Mouse (Mus musculus): ENCODE data around the gene Lrrc4c. TPM values are rescaled to one million over a fixed set of nuclear protein-coding genes. Genes with fewer than 3 reads are reported as not detected.

Lrrc4c gene
- polyA plus RNA-seq, 1 experiment from 2014 or later, result 19.5 TPM

- no peak for ATAC-seq
- H3K4me1 ChIP-seq (ENCODE audit: control insufficient read depth, insufficient read depth, low read length), result no peaks in the 10 kb centered on the region
- 73% methylated on average over 1 of the region's 1 CpGs for WGBS
- no peak overlapping the region for H3K4me2 ChIP-seq (ENCODE audit: low read length)
- no peak overlapping the region for H3K27ac ChIP-seq (ENCODE audit: low read depth, low read length)
- no peak overlapping the region for H3K4me3 ChIP-seq (ENCODE audit: low read depth, low read length)
- no peaks in the 10 kb centered on the region for H3K36me3 ChIP-seq (ENCODE audit: control insufficient read depth, insufficient read depth, low read length)
- no peaks in the 10 kb centered on the region for H3K27me3 ChIP-seq (replicated peaks; ENCODE audit: control insufficient read depth, insufficient read depth, low read length)
- DNase-seq (ENCODE audit: low spot score), result no peak
- H3K9ac ChIP-seq (ENCODE audit: low read length), result no peak overlapping the region
- no peaks in the 10 kb centered on the region for H3K9me3 ChIP-seq (replicated peaks; ENCODE audit: control insufficient read depth, low read length)
Observed at GRCm38 (mm10) chr2:97318008-97318407, 1000.0 kb downstream of the Lrrc4c start.

GRCm38 (mm10) chr2:97318536-97318935, 1000.6 kb downstream of the Lrrc4c start:
- no peak overlapping the region for H3K4me2 ChIP-seq (ENCODE audit: low read length)
- no peak for ATAC-seq
- no peak for DNase-seq (ENCODE audit: low spot score)
- H3K27me3 ChIP-seq (replicated peaks; ENCODE audit: control insufficient read depth, insufficient read depth, low read length), result no peaks in the 10 kb centered on the region
- H3K36me3 ChIP-seq (ENCODE audit: control insufficient read depth, insufficient read depth, low read length), result no peaks in the 10 kb centered on the region
- H3K4me3 ChIP-seq (ENCODE audit: low read depth, low read length), result no peak overlapping the region
- H3K9ac ChIP-seq (ENCODE audit: low read length), result no peak overlapping the region
- no peaks in the 10 kb centered on the region for H3K4me1 ChIP-seq (ENCODE audit: control insufficient read depth, insufficient read depth, low read length)
- no peak overlapping the region for H3K27ac ChIP-seq (ENCODE audit: low read depth, low read length)
- WGBS, result 83% methylated on average over 1 of the region's 1 CpGs
- H3K9me3 ChIP-seq (replicated peaks; ENCODE audit: control insufficient read depth, low read length), result no peaks in the 10 kb centered on the region

DNA sequence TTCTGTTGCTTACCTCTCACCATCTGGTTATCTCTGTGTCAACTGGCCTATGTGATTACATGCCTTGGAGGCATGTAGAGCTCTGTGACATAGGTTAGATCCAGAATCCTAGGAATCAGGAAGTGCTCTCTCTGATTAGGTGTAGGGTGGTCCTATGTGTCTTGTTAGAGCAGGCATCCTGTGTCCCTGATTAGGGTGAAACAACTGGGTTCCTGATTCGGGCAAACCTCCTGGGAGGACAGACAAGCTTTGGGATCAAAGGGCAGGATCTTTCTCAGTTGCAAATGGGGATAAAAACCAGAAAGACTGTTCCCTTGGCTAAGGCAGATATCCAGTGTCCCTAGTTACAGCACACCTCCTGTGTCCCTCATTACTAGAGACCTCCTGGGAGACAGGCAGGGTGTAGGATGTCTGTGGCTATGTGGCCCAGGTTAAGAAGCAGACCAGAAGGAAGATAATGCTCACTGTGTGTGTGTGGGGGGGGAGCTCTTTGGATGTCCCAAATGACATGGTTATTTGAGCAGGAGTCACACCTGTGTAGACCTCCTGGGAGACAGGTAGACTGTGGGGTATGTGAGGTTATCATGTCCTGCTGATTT, 1014.2 kb downstream of the Lrrc4c start:
- H3K4me3 ChIP-seq (ENCODE audit: low read depth, low read length), result no peak overlapping the region
- 56% methylated on average over 1 of the region's 1 CpGs for WGBS
- ATAC-seq, result no peak
- H3K27ac ChIP-seq (ENCODE audit: low read depth, low read length), result no peak overlapping the region
- no peak overlapping the region for H3K9ac ChIP-seq (ENCODE audit: low read length)
- H3K9me3 ChIP-seq (replicated peaks; ENCODE audit: control insufficient read depth, low read length), result no peaks in the 10 kb centered on the region
- no peaks in the 10 kb centered on the region for H3K27me3 ChIP-seq (replicated peaks; ENCODE audit: control insufficient read depth, insufficient read depth, low read length)
- no peak for DNase-seq (ENCODE audit: low spot score)
- H3K4me1 ChIP-seq (ENCODE audit: control insufficient read depth, insufficient read depth, low read length), result no peaks in the 10 kb centered on the region
- no peaks in the 10 kb centered on the region for H3K36me3 ChIP-seq (ENCODE audit: control insufficient read depth, insufficient read depth, low read length)
- H3K4me2 ChIP-seq (ENCODE audit: low read length), result no peak overlapping the region

DNA sequence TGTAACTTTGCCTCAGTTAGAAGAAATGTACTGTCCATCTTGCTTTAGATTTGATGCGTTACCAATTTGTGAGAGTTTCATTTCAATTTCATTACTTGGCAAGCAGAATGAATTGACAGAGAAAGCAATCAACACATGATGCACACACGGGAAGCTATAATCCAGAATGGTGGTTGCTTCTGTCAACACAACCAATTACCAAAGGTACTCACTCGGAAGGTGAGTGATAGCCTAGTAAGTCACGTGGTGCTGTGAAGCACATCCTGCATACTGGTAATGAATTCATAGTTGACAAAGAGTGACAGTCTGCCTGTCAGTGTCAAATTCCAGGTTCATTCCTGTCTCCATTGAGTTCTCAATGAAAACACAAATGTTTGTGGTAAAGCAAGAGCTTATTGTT, 1021.7 kb downstream of the Lrrc4c start:
- no peaks in the 10 kb centered on the region for H3K27me3 ChIP-seq (replicated peaks; ENCODE audit: control insufficient read depth, insufficient read depth, low read length)
- no peak overlapping the region for H3K4me2 ChIP-seq (ENCODE audit: low read length)
- H3K4me1 ChIP-seq (ENCODE audit: control insufficient read depth, insufficient read depth, low read length), result no peaks in the 10 kb centered on the region
- WGBS, result 62% methylated on average over 4 of the region's 4 CpGs
- H3K36me3 ChIP-seq (ENCODE audit: control insufficient read depth, insufficient read depth, low read length), result no peaks in the 10 kb centered on the region
- H3K27ac ChIP-seq (ENCODE audit: low read depth, low read length), result no peak overlapping the region
- H3K9me3 ChIP-seq (replicated peaks; ENCODE audit: control insufficient read depth, low read length), result no peaks in the 10 kb centered on the region
- H3K4me3 ChIP-seq (ENCODE audit: low read depth, low read length), result no peak overlapping the region
- DNase-seq (ENCODE audit: low spot score) (peak; percentile 30), ATAC-seq (peak; percentile 60; the same call in 1 of the 2 replicates)
- H3K9ac ChIP-seq (ENCODE audit: low read length), result no peak overlapping the region

- no peaks in the 10 kb centered on the region for H3K9me3 ChIP-seq (replicated peaks; ENCODE audit: control insufficient read depth, low read length)
- H3K27ac ChIP-seq (ENCODE audit: low read depth, low read length), result no peak overlapping the region
- H3K27me3 ChIP-seq (replicated peaks; ENCODE audit: control insufficient read depth, insufficient read depth, low read length), result no peaks in the 10 kb centered on the region
- no peaks in the 10 kb centered on the region for H3K4me1 ChIP-seq (ENCODE audit: control insufficient read depth, insufficient read depth, low read length)
- H3K9ac ChIP-seq (ENCODE audit: low read length), result no peak overlapping the region
- no peak overlapping the region for H3K4me3 ChIP-seq (ENCODE audit: low read depth, low read length)
- no peak for DNase-seq (ENCODE audit: low spot score)
- no peak for ATAC-seq
- no peak overlapping the region for H3K4me2 ChIP-seq (ENCODE audit: low read length)
- 98% methylated on average over 2 of the region's 2 CpGs for WGBS
- H3K36me3 ChIP-seq (ENCODE audit: control insufficient read depth, insufficient read depth, low read length), result no peaks in the 10 kb centered on the region
Observed at GRCm38 (mm10) chr2:97361235-97361634, 1043.3 kb downstream of the Lrrc4c start.

DNA sequence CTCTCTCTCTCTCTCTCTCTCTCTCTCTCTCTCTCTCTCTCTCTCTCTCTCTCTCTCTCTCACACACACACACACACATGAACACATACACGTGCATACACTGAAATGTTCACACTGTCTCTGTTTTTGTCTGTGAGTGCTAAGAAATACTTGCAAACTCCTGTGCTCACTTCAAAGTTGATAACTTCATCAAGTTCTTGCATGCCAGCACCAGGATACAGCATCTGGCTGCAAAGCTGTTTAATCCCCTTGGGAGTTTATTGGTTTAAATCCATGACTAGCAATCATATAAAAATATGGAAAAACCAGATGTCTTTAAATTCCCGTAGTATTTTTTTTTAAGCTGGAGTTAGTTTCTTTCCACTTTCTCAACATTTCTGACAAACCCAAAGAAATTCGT, 1052.0 kb downstream of the Lrrc4c start:
- H3K9ac ChIP-seq (ENCODE audit: low read length), result no peak overlapping the region
- no peak overlapping the region for H3K4me3 ChIP-seq (ENCODE audit: low read depth, low read length)
- no peaks in the 10 kb centered on the region for H3K27me3 ChIP-seq (replicated peaks; ENCODE audit: control insufficient read depth, insufficient read depth, low read length)
- H3K9me3 ChIP-seq (replicated peaks; ENCODE audit: control insufficient read depth, low read length), result no peaks in the 10 kb centered on the region
- no peaks in the 10 kb centered on the region for H3K4me1 ChIP-seq (ENCODE audit: control insufficient read depth, insufficient read depth, low read length)
- ATAC-seq (no peak), DNase-seq (ENCODE audit: low spot score) (peak; percentile 4)
- WGBS, result 82% methylated on average over 3 of the region's 3 CpGs
- H3K4me2 ChIP-seq (ENCODE audit: low read length), result no peak overlapping the region
- H3K27ac ChIP-seq (ENCODE audit: low read depth, low read length), result no peak overlapping the region
- no peaks in the 10 kb centered on the region for H3K36me3 ChIP-seq (ENCODE audit: control insufficient read depth, insufficient read depth, low read length)

DNA sequence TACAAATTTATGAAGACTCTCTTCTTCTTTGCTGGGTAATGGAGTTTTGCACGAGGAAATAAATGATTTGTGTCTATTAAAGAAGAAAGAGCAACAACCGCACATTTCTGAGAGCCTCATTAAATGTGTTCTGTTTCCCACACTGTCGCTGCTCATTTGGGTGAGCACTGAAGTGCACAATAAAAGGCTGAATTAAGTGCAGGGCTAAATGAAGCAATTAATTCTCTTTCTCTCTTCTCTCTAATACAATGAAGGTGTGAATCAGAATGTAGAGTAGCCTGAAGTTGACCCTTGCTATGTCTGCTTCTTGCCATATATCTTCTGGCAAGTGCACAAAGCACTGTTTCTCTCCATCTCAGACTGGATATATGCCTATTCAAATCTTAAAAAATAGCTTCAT, 1073.5 kb downstream of the Lrrc4c start:
- ATAC-seq, result peak; percentile 54; the same call in 1 of the 2 replicates
- Histone ChIP-seq H3K4me1 (ENCODE audit: control insufficient read depth, insufficient read depth, low read length) (no peaks in the 10 kb centered on the region), H3K27ac (ENCODE audit: low read depth, low read length) (no peak overlapping the region), H3K9me3 (replicated peaks; ENCODE audit: control insufficient read depth, low read length) (no peaks in the 10 kb centered on the region), H3K4me2 (ENCODE audit: low read length) (no peak overlapping the region), H3K27me3 (replicated peaks; ENCODE audit: control insufficient read depth, insufficient read depth, low read length) (no peaks in the 10 kb centered on the region), H3K9ac (ENCODE audit: low read length) (no peak overlapping the region), H3K36me3 (ENCODE audit: control insufficient read depth, insufficient read depth, low read length) (no peaks in the 10 kb centered on the region), H3K4me3 (ENCODE audit: low read depth, low read length) (no peak overlapping the region)
- peak; percentile 57 for DNase-seq (ENCODE audit: low spot score)
- WGBS, result 16% methylated on average over 3 of the region's 3 CpGs

- ATAC-seq (no peak), DNase-seq (ENCODE audit: low spot score) (no peak)
- H3K4me3 ChIP-seq (ENCODE audit: low read depth, low read length), result no peak overlapping the region
- 80% methylated on average over 2 of the region's 2 CpGs for WGBS
- no peak overlapping the region for H3K27ac ChIP-seq (ENCODE audit: low read depth, low read length)
- no peaks in the 10 kb centered on the region for H3K27me3 ChIP-seq (replicated peaks; ENCODE audit: control insufficient read depth, insufficient read depth, low read length)
- no peak overlapping the region for H3K9ac ChIP-seq (ENCODE audit: low read length)
- no peak overlapping the region for H3K4me2 ChIP-seq (ENCODE audit: low read length)
- H3K9me3 ChIP-seq (replicated peaks; ENCODE audit: control insufficient read depth, low read length), result no peaks in the 10 kb centered on the region
- no peaks in the 10 kb centered on the region for H3K4me1 ChIP-seq (ENCODE audit: control insufficient read depth, insufficient read depth, low read length)
- no peaks in the 10 kb centered on the region for H3K36me3 ChIP-seq (ENCODE audit: control insufficient read depth, insufficient read depth, low read length)
Observed at GRCm38 (mm10) chr2:97391876-97392275, 1073.9 kb downstream of the Lrrc4c start.

DNA sequence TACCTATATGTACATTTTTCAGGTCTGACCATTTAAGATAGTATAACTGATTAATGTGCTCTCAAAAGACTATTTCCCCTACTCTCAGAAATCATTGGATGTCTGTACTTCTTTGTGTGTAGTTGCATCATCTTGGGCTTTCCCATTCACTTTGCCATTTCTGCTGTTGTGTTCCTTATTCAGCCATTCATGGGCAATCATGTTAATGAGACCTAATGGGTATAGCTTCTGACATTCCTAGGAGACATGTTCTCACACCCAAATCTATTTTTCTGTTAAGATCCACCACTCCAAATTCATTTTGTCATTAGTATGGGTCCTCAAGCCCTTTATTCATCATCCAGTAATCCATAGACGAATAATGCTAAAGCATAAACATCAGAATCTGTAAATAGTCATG, 1095.1 kb downstream of the Lrrc4c start:
- H3K36me3 ChIP-seq (ENCODE audit: control insufficient read depth, insufficient read depth, low read length), result no peaks in the 10 kb centered on the region
- no peak overlapping the region for H3K4me2 ChIP-seq (ENCODE audit: low read length)

More for the DNA sequence above, 1095.1 kb downstream of the Lrrc4c start:
- H3K9me3 ChIP-seq (replicated peaks; ENCODE audit: control insufficient read depth, low read length), result no peaks in the 10 kb centered on the region
- no peak overlapping the region for H3K27ac ChIP-seq (ENCODE audit: low read depth, low read length)
- H3K9ac ChIP-seq (ENCODE audit: low read length), result no peak overlapping the region
- no peaks in the 10 kb centered on the region for H3K27me3 ChIP-seq (replicated peaks; ENCODE audit: control insufficient read depth, insufficient read depth, low read length)
- DNase-seq (ENCODE audit: low spot score), result no peak
- no peak overlapping the region for H3K4me3 ChIP-seq (ENCODE audit: low read depth, low read length)
- WGBS, result 91% methylated on average over 1 of the region's 1 CpGs
- peaks cover 4% of the 10 kb centered on the region; the same call in 1 of the 2 replicates for H3K4me1 ChIP-seq (ENCODE audit: control insufficient read depth, insufficient read depth, low read length)
- no peak for ATAC-seq

All from forebrain, embryonic 14.5 days (tissue).